8 mouse cellular contexts compared by ENCODE assay signal in the genomic region with DNA sequence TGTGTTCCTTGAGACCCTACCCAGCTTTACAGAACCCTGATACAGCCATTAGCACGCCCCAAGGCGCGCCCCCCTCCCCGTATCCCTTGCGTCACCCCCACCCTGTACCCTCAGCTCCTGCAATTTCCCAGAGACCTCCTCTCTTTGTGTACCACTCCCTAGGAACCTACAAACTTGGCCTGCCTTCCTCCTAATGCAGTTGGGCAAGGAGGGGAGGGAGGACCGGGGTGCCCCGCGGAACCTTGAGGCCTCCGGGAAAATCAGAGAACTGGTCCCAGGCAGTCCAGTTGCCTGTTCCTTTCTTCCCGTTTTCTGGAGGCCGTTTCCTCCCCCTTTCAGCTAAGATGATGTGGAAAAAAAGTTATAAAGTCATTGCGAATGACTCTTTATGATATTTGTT. TPM values are rescaled to one million over a fixed set of nuclear protein-coding genes. Genes with fewer than 3 reads are reported as not detected.
DNase-seq lines count a peak whose midpoint lies in the region; ATAC-seq lines count a peak whose summit lies in the region.

No protein-coding gene starts in this region.

- peak; percentile 4; the same call in 1 of the 2 replicates for ATAC-seq in kidney, embryonic 14.5 days (ENCODE audit: low FRiP score, low TSS enrichment)

- WGBS in kidney, embryonic 14.5 days, result 13% methylated on average over 12 of the region's 12 CpGs

- peak; percentile 46 for DNase-seq in adrenal gland, adult 2 months
- no peak for DNase-seq in adrenal gland, adult 8-10 months
- peak; percentile 25 for DNase-seq in retina, postnatal 1 day
- DNase-seq in retina, embryonic 14.5 days (ENCODE audit: low spot score), result no peak
- DNase-seq in neural tube, embryonic 10.5 days (ENCODE audit: extremely low spot score, low spot score), result peak; percentile 41
- no peak for DNase-seq in right cerebral cortex, postnatal 14 days
- DNase-seq in gastrocnemius, postnatal 14 days, result no peak

- peak overlapping the region; percentile 97 for H3K4me2 ChIP-seq in kidney, embryonic 14.5 days (replicated peaks; ENCODE audit: low read depth, low read length)

- no peaks in the 10 kb centered on the region for H3K36me3 ChIP-seq in kidney, embryonic 14.5 days (ENCODE audit: control insufficient read depth, insufficient read depth, low read length)

- intact Hi-C loops in gastrocnemius, postnatal 14 days (cut with DNase I; ENCODE audit: low total_unique reads), result no loop called here

- no peaks in the 10 kb centered on the region for H3K9me3 ChIP-seq in kidney, embryonic 14.5 days (ENCODE audit: control insufficient read depth, low read length)

- peaks cover 9% of the 10 kb centered on the region; the same call in 1 of the 2 replicates for H3K4me1 ChIP-seq in kidney, embryonic 14.5 days (ENCODE audit: control insufficient read depth, insufficient read depth, low read length)

- H3K27me3 ChIP-seq in kidney, embryonic 14.5 days (ENCODE audit: control insufficient read depth, insufficient read depth, low read length), result no peaks in the 10 kb centered on the region

- H3K27ac ChIP-seq in kidney, embryonic 14.5 days (ENCODE audit: low read depth, low read length), result no peak overlapping the region

- peak overlapping the region; percentile 80 for H3K4me3 ChIP-seq in kidney, embryonic 14.5 days (ENCODE audit: low read length)

- H3K9ac ChIP-seq in kidney, embryonic 14.5 days (ENCODE audit: low read depth, low read length), result peak overlapping the region; percentile 91; the same call in 1 of the 2 replicates

RNA-seq across cellular contexts. Expression of a gene that starts 1.3 kb away (rescaled TPM):
- total RNA-seq in adrenal gland, adult 2 months (2021), result 10 to 100 TPM; 20.3 to 24.7 TPM
- polyA plus RNA-seq in adrenal gland, adult 2 months (2012; rRNA removed), result 8.1 and 11.2 TPM in 2 replicates
- total RNA-seq in adrenal gland, adult 8-10 months (2022), result 10 to 100 TPM; 27.9 to 40.0 (median 34.9) TPM
- 17.7 and 21.9 TPM in 2 replicates for polyA plus RNA-seq in kidney, embryonic 14.5 days (2014; fragmentation: Nextera tagmentation; extraction: Ambion mirVana)
- 1 to 10 TPM; 5.2 to 5.5 TPM for total RNA-seq in gastrocnemius, postnatal 14 days (2021)

RNA-seq across cellular contexts. Expression of a gene that starts 43.2 kb away (rescaled TPM):
- total RNA-seq in adrenal gland, adult 2 months (2021), result 100 to 1,000 TPM; 116 to 371 TPM
- polyA plus RNA-seq in adrenal gland, adult 2 months (2012; rRNA removed), result 5.1 and 23.5 TPM in 2 replicates
- 100 to 1,000 TPM in 3 of 4 experiments, 10 to 100 TPM in 1; 95.3 to 315 (median 114) TPM for total RNA-seq in adrenal gland, adult 8-10 months (2022)
- 35.4 and 68.4 TPM in 2 replicates for polyA plus RNA-seq in kidney, embryonic 14.5 days (2014; fragmentation: Nextera tagmentation; extraction: Ambion mirVana)
- total RNA-seq in gastrocnemius, postnatal 14 days (2021), result 10 to 100 TPM; 36.1 to 39.7 TPM

Comparison
In these comparisons a context has a peak if more than half of its experiments do, and no peak if none do; other contexts are left out.
1. DNase-seq: peak in adrenal gland, adult 2 months (single experiment), retina, postnatal 1 day (single experiment) and neural tube, embryonic 10.5 days (single experiment); none in adrenal gland, adult 8-10 months (single experiment), retina, embryonic 14.5 days (single experiment), right cerebral cortex, postnatal 14 days (single experiment) and gastrocnemius, postnatal 14 days (single experiment).